Mouse (Mus musculus) liver, embryonic 12.5 days (tissue): ENCODE measurements around the gene Ogn. TPM values are rescaled to one million over a fixed set of nuclear protein-coding genes. Genes with fewer than 3 reads are reported as not detected.

Experiments used
- ATAC-seq: fragments of 200-750 bp; cut with Nextera tagmentation; 2 replicates; pipeline ENCODE4 v1.8.0; 2017; ENCODE audit warnings: moderate number of reproducible peaks, mild to moderate bottlenecking, moderate library complexity
- H3K27ac ChIP-seq: fragments of 300-500 bp; sonication (generic); 2 replicates; pipeline ENCODE4 v1.5.1; 2016; ENCODE audit warnings: mild to moderate bottlenecking
- H3K27me3 ChIP-seq: fragments of 300-500 bp; sonication (generic); replicated peaks from 2 replicates; pipeline ENCODE4 v1.6.1; 2016; ENCODE audit warnings: mild to moderate bottlenecking, moderate library complexity
- H3K36me3 ChIP-seq: fragments of 300-500 bp; sonication (generic); 2 replicates; pipeline ENCODE4 v1.6.1; 2016; ENCODE audit warnings: mild to moderate bottlenecking, moderate library complexity
- H3K4me1 ChIP-seq: fragments of 300-500 bp; sonication (generic); 2 replicates; pipeline ENCODE4 v1.6.1; 2016
- H3K4me2 ChIP-seq: fragments of 300-500 bp; sonication (generic); 2 replicates; pipeline ENCODE4 v1.6.1; 2016; ENCODE audit warnings: mild to moderate bottlenecking, moderate library complexity
- H3K4me3 ChIP-seq: fragments of 300-500 bp; sonication (generic); 2 replicates; pipeline ENCODE4 v1.5.1; 2016; ENCODE audit warnings: mild to moderate bottlenecking, moderate library complexity
- H3K9ac ChIP-seq: fragments of 300-500 bp; sonication (generic); 2 replicates; pipeline ENCODE4 v1.6.1; 2016; ENCODE audit warnings: mild to moderate bottlenecking, moderate library complexity
- H3K9me3 ChIP-seq: fragments of 300-500 bp; sonication (generic); replicated peaks from 2 replicates; pipeline ENCODE4 v1.6.1; 2016; ENCODE audit warnings: mild to moderate bottlenecking, moderate library complexity
- WGBS: fragments of 180-500 bp; shearing (Covaris S2); methylation state at CpG from one replicate; pipeline ENCODE4 v1.1.7; 2016; ENCODE audit not compliant: insufficient replicate concordance; 5-methylcytosine and 5-hydroxymethylcytosine counted together
- polyA plus RNA-seq: library from polyadenylated mRNA; unstranded; fragments of >200 nt; fragmentation: Nextera tagmentation; extraction: Ambion mirVana; gene quantifications from 2 replicates; pipeline ENCODE4 v1.2.1, GENCODE M21; 2016

Gene Ogn
- polyA plus RNA-seq, 1 experiment from 2014 or later = 2.0 TPM

- H3K9ac ChIP-seq = peak overlapping the region; percentile 84
- 7% methylated on average over 4 of the region's 4 CpGs for WGBS
- H3K36me3 ChIP-seq = peaks cover 30% of the 10 kb centered on the region
- H3K9me3 ChIP-seq = no peaks in the 10 kb centered on the region
- H3K4me3 ChIP-seq = peak overlapping the region; percentile 83
- peaks cover 26% of the 10 kb centered on the region for H3K4me1 ChIP-seq
- H3K27me3 ChIP-seq = no peaks in the 10 kb centered on the region
- ATAC-seq = no peak
- H3K4me2 ChIP-seq = peak overlapping the region; percentile 77
- H3K27ac ChIP-seq = peak overlapping the region; percentile 78
Observed at GRCm38 (mm10) chr13:49651781-49652351, 44.0 kb downstream of the Ogn start.

GRCm38 (mm10) chr13:49652481-49653179, 44.8 kb downstream of the Ogn start, which contains the start of the genes Cenpp and Nol8:
Cenpp (minus strand) TSS chr13:49652785.
Nol8 (plus strand) TSS chr13:49653078.
- Histone ChIP-seq H3K27me3 (no peaks in the 10 kb centered on the region), H3K4me2 (peak within 1 kb of the TSS; percentile 86), H3K9me3 (no peaks in the 10 kb centered on the region)

GRCm38 (mm10) chr13:49653180-49653541, 45.3 kb downstream of the Ogn start:
- Histone ChIP-seq H3K4me1 (peaks cover 26% of the 10 kb centered on the region), H3K4me2 (peak overlapping the region; percentile 86), H3K9me3 (no peaks in the 10 kb centered on the region), H3K27me3 (no peaks in the 10 kb centered on the region), H3K27ac (peak overlapping the region; percentile 65; the same call in 1 of the 2 replicates), H3K9ac (peak overlapping the region; percentile 75), H3K36me3 (peaks cover 31% of the 10 kb centered on the region), H3K4me3 (peak overlapping the region; percentile 83)
- under 1% methylated on average over 16 of the region's 16 CpGs for WGBS
- peak; percentile 63 for ATAC-seq

More at GRCm38 (mm10) chr13:49652481-49653179, 44.8 kb downstream of the Ogn start, which contains the start of the genes Cenpp and Nol8:
- Histone ChIP-seq H3K4me3 (peak within 1 kb of the TSS; percentile 83), H3K36me3 (peaks cover 34% of the 10 kb centered on the region), H3K27ac (peak within 1 kb of the TSS; percentile 78), H3K4me1 (peaks cover 26% of the 10 kb centered on the region), H3K9ac (peak within 1 kb of the TSS; percentile 84)
- ATAC-seq = peak; percentile 98
- under 1% methylated on average over 68 of the region's 68 CpGs for WGBS

Other genes starting within 250 kb of the Ogn start
- gene Ippk, start 186.8 kb upstream of the Ogn start, polyA plus RNA-seq = 13.6 and 13.9 TPM in 2 replicates
- gene Tes3-ps, start 114.7 kb upstream of the Ogn start, polyA plus RNA-seq = 1.1 and 1.2 TPM in 2 replicates
- 0.28 and 0.33 TPM in 2 replicates for gene Ecm2, start 103.2 kb upstream of the Ogn start, polyA plus RNA-seq
- 0.26 and 0.39 TPM in 2 replicates for gene Aspn, start 63.6 kb upstream of the Ogn start, polyA plus RNA-seq
- 0.83 and 1.0 TPM in 2 replicates for gene Omd, start 25.6 kb upstream of the Ogn start, polyA plus RNA-seq
- gene Cenpp, start 44.7 kb downstream of the Ogn start, polyA plus RNA-seq = 30.2 and 33.4 TPM in 2 replicates
- gene Nol8, start 45.0 kb downstream of the Ogn start, polyA plus RNA-seq = 19.0 and 19.7 TPM in 2 replicates
- gene Iars, start 74.1 kb downstream of the Ogn start, polyA plus RNA-seq = 94.1 and 94.9 TPM in 2 replicates
- not detected in 2 replicates for gene Gm30302, start 191.0 kb downstream of the Ogn start, polyA plus RNA-seq